Mouse (Mus musculus) lung, embryonic 14.5 days (tissue): ENCODE results near the gene Tctex1d2. TPM values are rescaled to one million over a fixed set of nuclear protein-coding genes. Genes with fewer than 3 reads are reported as not detected.

Source experiments
- ATAC-seq: fragments of 200-750 bp; cut with Nextera tagmentation; 2 replicates; pipeline ENCODE4 v1.8.0; 2017; ENCODE audit warnings: mild to moderate bottlenecking, moderate TSS enrichment, moderate library complexity; ENCODE audit not compliant: insufficient read depth
- DNase-seq: peaks from one replicate; pipeline ENCODE4 v3.0.0-alpha.2; 2015
- H3K27ac ChIP-seq: fragments of 300-500 bp; sonication (generic); 2 replicates; pipeline ENCODE4 v1.5.1; 2014; ENCODE audit warnings: low read depth, mild to moderate bottlenecking, moderate library complexity
- H3K27me3 ChIP-seq: fragments of 300-500 bp; sonication (generic); 2 replicates; pipeline ENCODE4 v1.6.1; 2014; ENCODE audit warnings: low read length, control low read depth; ENCODE audit not compliant: insufficient read depth
- H3K36me3 ChIP-seq: fragments of 300-500 bp; sonication (generic); 2 replicates; pipeline ENCODE4 v1.6.1; 2014; ENCODE audit warnings: control low read depth; ENCODE audit not compliant: insufficient read depth
- H3K4me1 ChIP-seq: fragments of 300-500 bp; sonication (generic); 2 replicates; pipeline ENCODE4 v1.6.1; 2014; ENCODE audit warnings: antibody characterized with exemption, control low read depth; ENCODE audit not compliant: insufficient read depth
- H3K4me2 ChIP-seq: fragments of 300-500 bp; sonication (generic); 2 replicates; pipeline ENCODE4 v1.6.1; 2014; ENCODE audit warnings: mild to moderate bottlenecking
- H3K4me3 ChIP-seq: fragments of 300-500 bp; sonication (generic); 2 replicates; pipeline ENCODE4 v1.5.1; 2014; ENCODE audit warnings: low read depth, low read length
- H3K9ac ChIP-seq: fragments of 300-500 bp; sonication (generic); 2 replicates; pipeline ENCODE4 v1.6.1; 2014
- H3K9me3 ChIP-seq: fragments of 300-500 bp; sonication (generic); 2 replicates; pipeline ENCODE4 v1.6.1; 2016; ENCODE audit warnings: low read depth, low read length, control low read depth
- CTCF ChIP-seq: IDR thresholded peaks from 2 replicates; pipeline ENCODE4 v1.5.1; 2016; ENCODE audit warnings: antibody characterized with exemption, low read depth
- WGBS: fragments of 180-500 bp; shearing (Covaris S2); extraction: QIAGEN DNeasy Blood & Tissue Kit; methylation state at CpG from one replicate; pipeline ENCODE4 v1.1.7; 2014; 5-methylcytosine and 5-hydroxymethylcytosine counted together
- polyA plus RNA-seq: library from polyadenylated mRNA; unstranded; fragments of >200 nt; fragmentation: Nextera tagmentation; extraction: Ambion mirVana; gene quantifications from 2 replicates; pipeline ENCODE4 v1.2.1, GENCODE M21; 2014

The Tctex1d2 gene
- polyA plus RNA-seq, 1 experiment from 2014 or later, result 27.7 TPM

DNA sequence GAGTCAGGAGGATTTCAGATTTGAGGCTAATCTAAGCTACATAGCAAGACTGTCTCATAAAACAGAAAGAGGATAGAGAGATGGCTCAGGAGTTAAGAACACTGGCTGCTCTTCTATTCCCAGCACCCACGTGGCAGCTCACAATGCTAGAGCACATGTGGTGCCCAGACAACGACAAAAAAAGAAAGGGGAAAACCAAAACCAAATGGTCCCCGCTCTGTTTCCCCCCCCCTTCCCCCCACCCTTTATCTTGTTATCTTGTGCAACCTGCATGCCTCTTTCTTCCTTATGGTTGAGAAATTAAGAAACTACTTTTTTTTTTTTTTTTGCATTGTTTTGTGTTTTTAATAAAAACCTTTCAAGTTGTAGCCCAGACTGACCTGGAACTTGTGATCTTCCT is 49.0 kb downstream of the Tctex1d2 start:
- Histone ChIP-seq H3K36me3 (peaks cover 38% of the 10 kb centered on the region), H3K4me3 (no peak overlapping the region), H3K9me3 (no peaks in the 10 kb centered on the region), H3K27me3 (no peaks in the 10 kb centered on the region), H3K4me2 (no peak overlapping the region), H3K9ac (no peak overlapping the region), H3K27ac (no peak overlapping the region), H3K4me1 (no peaks in the 10 kb centered on the region)
- WGBS, result 62% methylated on average over 3 of the region's 3 CpGs
- ATAC-seq (no peak), DNase-seq (no peak)
- no peak for TF ChIP-seq CTCF

DNA sequence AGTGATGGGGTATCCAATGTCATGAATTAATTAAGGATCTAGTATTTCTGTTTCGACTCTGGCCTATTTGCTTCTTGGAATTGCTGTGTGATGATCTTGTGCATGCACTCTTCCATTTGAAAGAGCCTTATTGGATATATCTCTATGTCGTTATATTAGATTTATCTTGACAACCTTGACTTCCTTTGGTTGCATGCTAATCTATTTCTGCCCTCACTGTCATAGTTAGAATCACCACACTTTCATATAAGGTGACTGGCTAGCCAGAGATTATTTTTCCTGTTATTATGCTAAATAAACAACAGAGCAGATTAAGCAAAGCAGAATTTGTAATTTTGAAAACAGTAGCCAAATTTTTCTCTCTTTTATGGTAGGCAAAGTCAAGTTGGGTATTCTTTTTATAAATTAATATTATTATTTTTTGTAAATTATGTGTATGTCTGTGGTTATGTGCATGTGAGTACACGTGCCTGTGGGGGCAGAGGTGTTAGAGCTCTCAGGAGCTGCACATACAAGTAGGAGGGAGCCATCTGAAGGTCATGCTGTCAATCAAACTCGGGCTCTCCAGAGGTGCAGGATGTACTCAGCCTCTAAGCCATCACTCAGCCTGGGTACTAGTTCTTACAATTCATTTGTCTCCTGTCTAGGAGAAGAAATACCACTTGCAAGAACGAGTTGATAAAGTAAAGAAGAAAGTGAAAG is 50.1 kb downstream of the Tctex1d2 start:
- H3K4me1 ChIP-seq, result no peaks in the 10 kb centered on the region

DNA sequence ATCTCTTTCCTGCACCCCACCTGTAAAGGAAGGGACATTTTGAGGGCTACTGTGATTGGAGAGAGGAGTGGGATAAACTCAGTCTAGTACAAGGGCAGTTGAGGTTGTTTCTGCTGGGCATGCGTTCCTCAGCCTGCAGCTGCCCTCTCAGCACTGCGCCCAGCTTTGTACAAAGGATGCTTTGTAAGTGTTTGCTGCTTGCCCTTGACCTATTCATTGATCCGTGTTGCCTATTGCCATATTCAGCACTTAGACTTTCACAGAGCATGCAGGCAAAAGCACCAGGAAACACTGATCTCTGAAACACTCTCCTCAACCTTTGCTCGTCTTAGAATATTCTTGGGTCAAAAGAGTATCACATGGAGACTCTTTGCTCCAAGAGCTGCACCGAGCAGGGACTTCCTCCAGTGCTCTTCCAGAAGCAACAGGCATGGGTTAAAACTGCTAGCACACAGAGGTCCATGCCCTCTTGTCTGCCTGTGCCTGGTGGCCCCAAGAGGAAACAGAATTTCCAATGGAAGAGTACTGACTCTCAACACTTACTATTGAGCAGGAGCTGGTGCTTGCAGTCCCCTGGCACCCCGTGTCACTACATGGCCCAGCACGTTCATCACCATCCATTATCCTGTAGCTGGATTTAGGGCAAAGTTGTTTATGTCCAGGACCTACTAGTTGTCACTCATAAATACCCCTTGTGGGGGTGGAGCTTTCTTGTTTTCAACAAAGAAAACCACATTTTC is 52.9 kb downstream of the Tctex1d2 start:
- DNase-seq, result no peak
- H3K36me3 ChIP-seq, result peaks cover 28% of the 10 kb centered on the region
- no peaks in the 10 kb centered on the region for H3K9me3 ChIP-seq
- no peak for TF ChIP-seq CTCF
- H3K27me3 ChIP-seq, result no peaks in the 10 kb centered on the region
- no peaks in the 10 kb centered on the region for H3K4me1 ChIP-seq
- WGBS, result 77% methylated on average over 7 of the region's 7 CpGs
- H3K9ac ChIP-seq, result no peak overlapping the region
- no peak for ATAC-seq
- H3K4me3 ChIP-seq, result no peak overlapping the region
- H3K4me2 ChIP-seq, result no peak overlapping the region
- H3K27ac ChIP-seq, result no peak overlapping the region

More for the DNA sequence above, 50.1 kb downstream of the Tctex1d2 start:
- Histone ChIP-seq H3K27me3 (no peaks in the 10 kb centered on the region), H3K27ac (no peak overlapping the region), H3K4me3 (no peak overlapping the region), H3K36me3 (peaks cover 34% of the 10 kb centered on the region), H3K9ac (no peak overlapping the region), H3K4me2 (no peak overlapping the region), H3K9me3 (no peaks in the 10 kb centered on the region)
- DNase-seq, result no peak
- no peak for ATAC-seq
- TF ChIP-seq CTCF, result no peak
- 62% methylated on average over 5 of the region's 5 CpGs for WGBS

GRCm38 (mm10) chr16:32477315-32477714 is 57.8 kb downstream of the Tctex1d2 start:
- Histone ChIP-seq H3K36me3 (0 out of 2 replicates have a peak, but pooled peaks cover 2% of the 10 kb centered on the region), H3K9me3 (no peaks in the 10 kb centered on the region), H3K4me1 (no peaks in the 10 kb centered on the region), H3K27me3 (no peaks in the 10 kb centered on the region), H3K9ac (no peak overlapping the region), H3K27ac (no peak overlapping the region), H3K4me3 (no peak overlapping the region), H3K4me2 (no peak overlapping the region)
- DNase-seq (no peak), ATAC-seq (no peak)
- WGBS, result 63% methylated on average over 6 of the region's 6 CpGs
- no peak for TF ChIP-seq CTCF

Other genes starting within 250 kb of the Tctex1d2 start
- gene Bex6, start 239.9 kb upstream of the Tctex1d2 start, polyA plus RNA-seq, result not detected in 2 replicates
- 19.9 and 23.9 TPM in 2 replicates for gene Fbxo45, start 172.5 kb upstream of the Tctex1d2 start, polyA plus RNA-seq
- gene Wdr53, start 172.5 kb upstream of the Tctex1d2 start, polyA plus RNA-seq, result 17.3 and 20.4 TPM in 2 replicates
- gene Smco1, start 148.2 kb upstream of the Tctex1d2 start, polyA plus RNA-seq, result not detected in 2 replicates
- 32.3 and 36.1 TPM in 2 replicates for gene Rnf168, start 142.2 kb upstream of the Tctex1d2 start, polyA plus RNA-seq
- gene Ubxn7, start 87.4 kb upstream of the Tctex1d2 start, polyA plus RNA-seq, result 20.8 and 23.2 TPM in 2 replicates
- not detected in 2 replicates for gene Tm4sf19, start 19.2 kb upstream of the Tctex1d2 start, polyA plus RNA-seq
- gene Pcyt1a, start 11.2 kb downstream of the Tctex1d2 start, polyA plus RNA-seq, result 39.5 and 40.4 TPM in 2 replicates
- 0.24 and 0.60 TPM in 2 replicates for gene Slc51a, start 68.2 kb downstream of the Tctex1d2 start, polyA plus RNA-seq
- not detected in 2 replicates for gene Zdhhc19, start 76.6 kb downstream of the Tctex1d2 start, polyA plus RNA-seq
- 64.5 and 71.2 TPM in 2 replicates for gene Tfrc, start 189.2 kb downstream of the Tctex1d2 start, polyA plus RNA-seq
- 20.0 and 21.6 TPM in 2 replicates for gene Tnk2, start 224.2 kb downstream of the Tctex1d2 start, polyA plus RNA-seq